Mouse (Mus musculus) forebrain, embryonic 14.5 days (tissue): Measurements from ENCODE around the gene Pradc1. TPM values are rescaled to one million over a fixed set of nuclear protein-coding genes. Genes with fewer than 3 reads are reported as not detected.

ENCODE experiments used
- ATAC-seq: fragments of 200-750 bp; cut with Nextera tagmentation; 2 replicates; pipeline ENCODE4 v1.8.0; 2017; ENCODE audit warnings: mild to moderate bottlenecking, moderate library complexity
- DNase-seq: peaks from one replicate; pipeline ENCODE4 v3.0.0-alpha.2; 2015; ENCODE audit warnings: low spot score
- H3K27ac ChIP-seq: fragments of 300-500 bp; sonication (generic); 2 replicates; pipeline ENCODE4 v1.5.1; 2014; ENCODE audit warnings: low read depth, mild to moderate bottlenecking, control low read depth, low read length, moderate library complexity
- H3K27me3 ChIP-seq: fragments of 300-500 bp; sonication (generic); replicated peaks from 2 replicates; pipeline ENCODE4 v1.6.1; 2014; ENCODE audit warnings: low read length, control low read depth, mixed read lengths; ENCODE audit not compliant: control insufficient read depth, insufficient read depth
- H3K36me3 ChIP-seq: fragments of 300-500 bp; sonication (generic); 2 replicates; pipeline ENCODE4 v1.6.1; 2014; ENCODE audit warnings: low read length, control low read depth; ENCODE audit not compliant: control insufficient read depth, insufficient read depth
- H3K4me1 ChIP-seq: fragments of 300-500 bp; sonication (generic); 2 replicates; pipeline ENCODE4 v1.6.1; 2014; ENCODE audit warnings: antibody characterized with exemption, low read length, control low read depth; ENCODE audit not compliant: control insufficient read depth, insufficient read depth
- H3K4me2 ChIP-seq: fragments of 300-500 bp; sonication (generic); 2 replicates; pipeline ENCODE4 v1.6.1; 2014; ENCODE audit warnings: mild to moderate bottlenecking, control low read depth, low read length
- H3K4me3 ChIP-seq: fragments of 300-500 bp; sonication (generic); 2 replicates; pipeline ENCODE4 v1.5.1; 2014; ENCODE audit warnings: low read depth, low read length, control low read depth
- H3K9ac ChIP-seq: fragments of 300-500 bp; sonication (generic); 2 replicates; pipeline ENCODE4 v1.6.1; 2014; ENCODE audit warnings: mild to moderate bottlenecking, low read length, control low read depth, moderate library complexity
- H3K9me3 ChIP-seq: fragments of 300-500 bp; sonication (generic); replicated peaks from 2 replicates; pipeline ENCODE4 v1.6.1; 2016; ENCODE audit warnings: low read length, control low read depth, mixed read lengths; ENCODE audit not compliant: control insufficient read depth
- WGBS: fragments of 180-500 bp; shearing (Covaris S2); extraction: QIAGEN DNeasy Blood & Tissue Kit; methylation state at CpG from one replicate; pipeline ENCODE4 v1.1.7; 2014; 5-methylcytosine and 5-hydroxymethylcytosine counted together
- polyA plus RNA-seq: library from polyadenylated mRNA; unstranded; fragments of >200 nt; fragmentation: Nextera tagmentation; extraction: Ambion mirVana; gene quantifications from 2 replicates; pipeline ENCODE4 v1.2.1, GENCODE M21; 2014

The Pradc1 gene
- polyA plus RNA-seq, 1 experiment from 2014 or later: 25.2 TPM

- no peaks in the 10 kb centered on the region for H3K27me3 ChIP-seq
- WGBS: 85% methylated on average over 5 of the region's 5 CpGs
- no peak overlapping the region for H3K27ac ChIP-seq
- peaks cover 53% of the 10 kb centered on the region for H3K36me3 ChIP-seq
- no peak overlapping the region for H3K4me2 ChIP-seq
- no peak overlapping the region for H3K9ac ChIP-seq
- DNase-seq (no peak), ATAC-seq (no peak)
- no peak overlapping the region for H3K4me3 ChIP-seq
- no peaks in the 10 kb centered on the region for H3K4me1 ChIP-seq
- H3K9me3 ChIP-seq: no peaks in the 10 kb centered on the region
Measured at GRCm38 (mm10) chr6:85445286-85445685, 6.5 kb downstream of the Pradc1 start.

GRCm38 (mm10) chr6:85444266-85444965, 7.4 kb downstream of the Pradc1 start:
- peaks cover 57% of the 10 kb centered on the region for H3K36me3 ChIP-seq
- no peak overlapping the region for H3K27ac ChIP-seq
- ATAC-seq: no peak
- DNase-seq: no peak
- H3K4me1 ChIP-seq: no peaks in the 10 kb centered on the region
- no peaks in the 10 kb centered on the region for H3K27me3 ChIP-seq
- no peak overlapping the region for H3K4me3 ChIP-seq
- WGBS: 84% methylated on average over 8 of the region's 8 CpGs
- no peaks in the 10 kb centered on the region for H3K9me3 ChIP-seq
- H3K4me2 ChIP-seq: no peak overlapping the region
- no peak overlapping the region for H3K9ac ChIP-seq

GRCm38 (mm10) chr6:85443488-85444233, 8.1 kb downstream of the Pradc1 start:
- H3K4me3 ChIP-seq: no peak overlapping the region
- H3K4me1 ChIP-seq: no peaks in the 10 kb centered on the region
- ATAC-seq: no peak
- no peak overlapping the region for H3K4me2 ChIP-seq
- WGBS: 93% methylated on average over 3 of the region's 3 CpGs
- no peaks in the 10 kb centered on the region for H3K9me3 ChIP-seq
- no peak overlapping the region for H3K9ac ChIP-seq
- H3K27ac ChIP-seq: no peak overlapping the region
- no peak for DNase-seq
- H3K36me3 ChIP-seq: peaks cover 64% of the 10 kb centered on the region
- no peaks in the 10 kb centered on the region for H3K27me3 ChIP-seq

GRCm38 (mm10) chr6:85441142-85441541, 10.6 kb downstream of the Pradc1 start:
- no peak for ATAC-seq
- peaks cover 55% of the 10 kb centered on the region for H3K36me3 ChIP-seq
- 91% methylated on average over 4 of the region's 4 CpGs for WGBS
- no peaks in the 10 kb centered on the region for H3K9me3 ChIP-seq
- H3K4me2 ChIP-seq: no peak overlapping the region
- H3K9ac ChIP-seq: no peak overlapping the region
- no peaks in the 10 kb centered on the region for H3K27me3 ChIP-seq
- no peak overlapping the region for H3K4me3 ChIP-seq
- H3K4me1 ChIP-seq: no peaks in the 10 kb centered on the region
- no peak overlapping the region for H3K27ac ChIP-seq
- no peak for DNase-seq

- H3K9ac ChIP-seq: no peak overlapping the region
- no peaks in the 10 kb centered on the region for H3K9me3 ChIP-seq
- peaks cover 23% of the 10 kb centered on the region; the same call in 1 of the 2 replicates for H3K36me3 ChIP-seq
- no peak for ATAC-seq
- no peak overlapping the region for H3K4me2 ChIP-seq
- WGBS: 88% methylated on average over 5 of the region's 6 CpGs
- no peak for DNase-seq
- no peak overlapping the region for H3K27ac ChIP-seq
- H3K4me1 ChIP-seq: no peaks in the 10 kb centered on the region
- no peaks in the 10 kb centered on the region for H3K27me3 ChIP-seq
- H3K4me3 ChIP-seq: no peak overlapping the region
Measured at GRCm38 (mm10) chr6:85436631-85437030, 15.1 kb downstream of the Pradc1 start.

- Histone ChIP-seq H3K4me3 (no peak overlapping the region), H3K9me3 (no peaks in the 10 kb centered on the region), H3K4me2 (no peak overlapping the region), H3K9ac (no peak overlapping the region), H3K4me1 (no peaks in the 10 kb centered on the region), H3K27ac (no peak overlapping the region), H3K27me3 (no peaks in the 10 kb centered on the region), H3K36me3 (peaks cover 19% of the 10 kb centered on the region; the same call in 1 of the 2 replicates)
- 87% methylated on average over 1 of the region's 1 CpGs for WGBS
- DNase-seq (no peak), ATAC-seq (no peak)
Measured at GRCm38 (mm10) chr6:85436204-85436603, 15.6 kb downstream of the Pradc1 start.

- no peak overlapping the region for H3K4me3 ChIP-seq
- H3K9ac ChIP-seq: no peak overlapping the region
- H3K4me1 ChIP-seq: no peaks in the 10 kb centered on the region
- H3K27ac ChIP-seq: no peak overlapping the region
- no peaks in the 10 kb centered on the region for H3K27me3 ChIP-seq
- WGBS: 85% methylated on average over 5 of the region's 5 CpGs
- H3K36me3 ChIP-seq: peaks cover 5% of the 10 kb centered on the region; the same call in 1 of the 2 replicates
- DNase-seq: no peak
- no peak for ATAC-seq
- H3K4me2 ChIP-seq: no peak overlapping the region
- H3K9me3 ChIP-seq: no peaks in the 10 kb centered on the region
Measured at GRCm38 (mm10) chr6:85433865-85434264, 17.9 kb downstream of the Pradc1 start.

- Histone ChIP-seq H3K4me3 (peak within 1 kb of the TSS; percentile 74), H3K27ac (no peak within 1 kb of the TSS), H3K9me3 (no peaks in the 10 kb centered on the region), H3K9ac (peak within 1 kb of the TSS; percentile 72), H3K36me3 (no peaks in the 10 kb centered on the region), H3K27me3 (no peaks in the 10 kb centered on the region), H3K4me1 (no peaks in the 10 kb centered on the region), H3K4me2 (peak within 1 kb of the TSS; percentile 85)
- peak; percentile 70 for DNase-seq
- ATAC-seq: peak; percentile 89
- WGBS: 1% methylated on average over 36 of the region's 39 CpGs
Measured at GRCm38 (mm10) chr6:85431842-85432431, 19.8 kb downstream of the Pradc1 start, which contains the start of gene Smyd5. Smyd5 (plus strand) TSS chr6:85431989.
